Mouse (Mus musculus) liver, postnatal 0 days (tissue): ENCODE data around the gene Hgd.

ENCODE experiments used
- CTCF ChIP-seq: sonication (generic); IDR thresholded peaks from 2 replicates; pipeline ENCODE4 v1.5.1; 2016; ENCODE audit warnings: antibody characterized with exemption, low read depth
- EP300 ChIP-seq: IDR thresholded peaks from 2 replicates; pipeline ENCODE4 v1.6.1; 2016; ENCODE audit warnings: antibody characterized with exemption, low read depth, mild to moderate bottlenecking

- TF ChIP-seq CTCF (no peak), EP300 (no peak)
Measured at GRCm38 (mm10) chr16:37567113-37568050, 12.6 kb upstream of the Hgd start.
